Mouse (Mus musculus): Measurements from ENCODE around the gene Tmem132e. TPM values are rescaled to one million over a fixed set of nuclear protein-coding genes. Genes with fewer than 3 reads are reported as not detected.

Tmem132e gene
- polyA plus RNA-seq, 1 experiment = 1.9 TPM

- Histone ChIP-seq H3K4me1 (ENCODE audit: control insufficient read depth, insufficient read depth, low read length) (no peaks in the 10 kb centered on the region), H3K27ac (ENCODE audit: insufficient read depth, low read length) (no peak overlapping the region), H3K4me3 (ENCODE audit: insufficient read depth, low read length) (no peak overlapping the region)
- TF ChIP-seq CTCF (IDR thresholded peaks at IDR 0.05; ENCODE audit: borderline replicate concordance, insufficient read depth, low read length) (no peak), POLR2A (IDR thresholded peaks at IDR 0.05; ENCODE audit: low read depth, low read length) (no peak)
Observed at GRCm38 (mm10) chr11:82423521-82423920, 34.8 kb downstream of the Tmem132e start.

- Histone ChIP-seq H3K4me3 (ENCODE audit: insufficient read depth, low read length) (no peak overlapping the region), H3K4me1 (ENCODE audit: control insufficient read depth, insufficient read depth, low read length) (no peaks in the 10 kb centered on the region), H3K27ac (ENCODE audit: insufficient read depth, low read length) (no peak overlapping the region)
- TF ChIP-seq CTCF (IDR thresholded peaks at IDR 0.05; ENCODE audit: borderline replicate concordance, insufficient read depth, low read length) = no peak
- TF ChIP-seq POLR2A (IDR thresholded peaks at IDR 0.05; ENCODE audit: low read depth, low read length) = no peak
Observed at GRCm38 (mm10) chr11:82428801-82429200, 40.1 kb downstream of the Tmem132e start.

GRCm38 (mm10) chr11:82434091-82434831, 45.6 kb downstream of the Tmem132e start:
- TF ChIP-seq POLR2A (IDR thresholded peaks at IDR 0.05; ENCODE audit: low read depth, low read length) (no peak), CTCF (IDR thresholded peaks at IDR 0.05; ENCODE audit: borderline replicate concordance, insufficient read depth, low read length) (no peak)
- no peaks in the 10 kb centered on the region for H3K4me1 ChIP-seq (ENCODE audit: control insufficient read depth, insufficient read depth, low read length)
- H3K27ac ChIP-seq (ENCODE audit: insufficient read depth, low read length) = no peak overlapping the region
- no peak overlapping the region for H3K4me3 ChIP-seq (ENCODE audit: insufficient read depth, low read length)

- TF ChIP-seq CTCF (IDR thresholded peaks at IDR 0.05; ENCODE audit: borderline replicate concordance, insufficient read depth, low read length) = no peak
- no peak for TF ChIP-seq POLR2A (IDR thresholded peaks at IDR 0.05; ENCODE audit: low read depth, low read length)
- Histone ChIP-seq H3K4me3 (ENCODE audit: insufficient read depth, low read length) (no peak overlapping the region), H3K27ac (ENCODE audit: insufficient read depth, low read length) (no peak overlapping the region), H3K4me1 (ENCODE audit: control insufficient read depth, insufficient read depth, low read length) (no peaks in the 10 kb centered on the region)
Observed at GRCm38 (mm10) chr11:82434832-82435182, 46.1 kb downstream of the Tmem132e start.

- no peak for TF ChIP-seq POLR2A (IDR thresholded peaks at IDR 0.05; ENCODE audit: low read depth, low read length)
- TF ChIP-seq CTCF (IDR thresholded peaks at IDR 0.05; ENCODE audit: borderline replicate concordance, insufficient read depth, low read length) = no peak
- Histone ChIP-seq H3K4me3 (ENCODE audit: insufficient read depth, low read length) (no peak overlapping the region), H3K4me1 (ENCODE audit: control insufficient read depth, insufficient read depth, low read length) (no peaks in the 10 kb centered on the region), H3K27ac (ENCODE audit: insufficient read depth, low read length) (no peak overlapping the region)
Observed at GRCm38 (mm10) chr11:82448485-82448884, 59.8 kb downstream of the Tmem132e start.

- no peak for TF ChIP-seq POLR2A (IDR thresholded peaks at IDR 0.05; ENCODE audit: low read depth, low read length)
- no peak overlapping the region for H3K27ac ChIP-seq (ENCODE audit: insufficient read depth, low read length)
- H3K4me1 ChIP-seq (ENCODE audit: control insufficient read depth, insufficient read depth, low read length) = no peaks in the 10 kb centered on the region
- no peak overlapping the region for H3K4me3 ChIP-seq (ENCODE audit: insufficient read depth, low read length)
Observed at GRCm38 (mm10) chr11:82452516-82452915, 63.8 kb downstream of the Tmem132e start.

- no peak overlapping the region for H3K27ac ChIP-seq (ENCODE audit: insufficient read depth, low read length)
- TF ChIP-seq POLR2A (IDR thresholded peaks at IDR 0.05; ENCODE audit: low read depth, low read length) = no peak
- H3K4me1 ChIP-seq (ENCODE audit: control insufficient read depth, insufficient read depth, low read length) = no peaks in the 10 kb centered on the region
- no peak overlapping the region for H3K4me3 ChIP-seq (ENCODE audit: insufficient read depth, low read length)
Observed at GRCm38 (mm10) chr11:82453230-82453629, 64.5 kb downstream of the Tmem132e start.

GRCm38 (mm10) chr11:82461326-82461725, 72.6 kb downstream of the Tmem132e start:
- Histone ChIP-seq H3K27ac (ENCODE audit: insufficient read depth, low read length) (no peak overlapping the region), H3K4me1 (ENCODE audit: control insufficient read depth, insufficient read depth, low read length) (no peaks in the 10 kb centered on the region), H3K4me3 (ENCODE audit: insufficient read depth, low read length) (no peak overlapping the region)
- TF ChIP-seq POLR2A (IDR thresholded peaks at IDR 0.05; ENCODE audit: low read depth, low read length) (no peak), CTCF (IDR thresholded peaks at IDR 0.05; ENCODE audit: borderline replicate concordance, insufficient read depth, low read length) (no peak)

- Histone ChIP-seq H3K27ac (ENCODE audit: insufficient read depth, low read length) (no peak overlapping the region), H3K4me3 (ENCODE audit: insufficient read depth, low read length) (no peak overlapping the region), H3K4me1 (ENCODE audit: control insufficient read depth, insufficient read depth, low read length) (no peaks in the 10 kb centered on the region)
- TF ChIP-seq CTCF (IDR thresholded peaks at IDR 0.05; ENCODE audit: borderline replicate concordance, insufficient read depth, low read length) (no peak), POLR2A (IDR thresholded peaks at IDR 0.05; ENCODE audit: low read depth, low read length) (no peak)
Observed at GRCm38 (mm10) chr11:82465536-82465935, 76.8 kb downstream of the Tmem132e start.

- TF ChIP-seq CTCF (IDR thresholded peaks at IDR 0.05; ENCODE audit: borderline replicate concordance, insufficient read depth, low read length) = no peak
- TF ChIP-seq POLR2A (IDR thresholded peaks at IDR 0.05; ENCODE audit: low read depth, low read length) = no peak
- H3K4me1 ChIP-seq (ENCODE audit: control insufficient read depth, insufficient read depth, low read length) = no peaks in the 10 kb centered on the region
- no peak overlapping the region for H3K27ac ChIP-seq (ENCODE audit: insufficient read depth, low read length)
- no peak overlapping the region for H3K4me3 ChIP-seq (ENCODE audit: insufficient read depth, low read length)
Observed at GRCm38 (mm10) chr11:82467218-82467617, 78.5 kb downstream of the Tmem132e start.

GRCm38 (mm10) chr11:82471076-82471475, 82.4 kb downstream of the Tmem132e start:
- no peak overlapping the region for H3K4me3 ChIP-seq (ENCODE audit: insufficient read depth, low read length)
- no peaks in the 10 kb centered on the region for H3K4me1 ChIP-seq (ENCODE audit: control insufficient read depth, insufficient read depth, low read length)
- no peak for TF ChIP-seq CTCF (IDR thresholded peaks at IDR 0.05; ENCODE audit: borderline replicate concordance, insufficient read depth, low read length)
- no peak for TF ChIP-seq POLR2A (IDR thresholded peaks at IDR 0.05; ENCODE audit: low read depth, low read length)
- H3K27ac ChIP-seq (ENCODE audit: insufficient read depth, low read length) = no peak overlapping the region
